ENCODE assay signal across 9 mouse cellular contexts in the genomic region with DNA sequence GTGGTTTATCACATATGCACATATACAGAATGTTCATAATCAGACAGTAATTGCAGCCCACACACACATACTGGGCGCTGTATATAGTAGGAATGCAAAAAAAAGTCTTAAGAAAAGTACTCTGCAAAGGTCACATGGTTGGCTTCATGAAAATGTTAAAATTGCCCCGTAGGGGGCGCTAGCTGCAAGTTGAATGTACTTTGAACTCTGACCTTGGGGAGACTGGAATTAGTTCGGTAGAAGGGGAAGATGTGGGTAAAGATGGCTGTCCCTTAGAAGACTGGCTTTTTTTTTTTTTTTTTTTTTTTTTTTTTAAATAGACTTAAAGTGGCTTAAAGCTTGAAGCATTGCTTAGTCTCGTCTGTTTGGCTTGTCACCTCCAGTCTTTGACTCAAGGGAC. TPM values are rescaled to one million over a fixed set of nuclear protein-coding genes. Genes with fewer than 3 reads are reported as not detected.
DNase-seq lines count a peak whose midpoint lies in the region; TF ChIP-seq lines count a peak whose summit lies in the region.
"Had no signal": no experiment of that assay in that cellular context is flagged by ENCODE, and none has a peak within 500 bp of the region (broad histone marks: within the 10 kb centered on the region; RNA-seq: fewer than 3 reads in every experiment).

No protein-coding gene starts in this region.

- H3K79me2 ChIP-seq in liver, adult 2 months (ENCODE audit: control insufficient read depth, insufficient read depth, low read length) = peaks cover 26% of the 10 kb centered on the region

- H3K4me1 ChIP-seq in liver, adult 2 months (ENCODE audit: control insufficient read depth, insufficient read depth, low read length) = peaks cover 31% of the 10 kb centered on the region

- no peak for TF ChIP-seq POLR2A in liver, adult 2 months (IDR thresholded peaks at IDR 0.05; ENCODE audit: extremely low read depth, insufficient read depth, low read length)

- H3K27ac ChIP-seq in liver, adult 2 months (replicated peaks; ENCODE audit: insufficient read depth, low read depth, low read length) = no peak overlapping the region

- no peaks in the 10 kb centered on the region for H3K36me3 ChIP-seq in liver, adult 2 months (ENCODE audit: control insufficient read depth, insufficient read depth, low read length)

- peak; percentile 64 for DNase-seq in right cerebral cortex, adult 18-20 months
- no peak for DNase-seq in right cerebral cortex, postnatal 36 days (ENCODE audit: low spot score in 2 of 2)
- DNase-seq in ZHBTc4 (ENCODE audit: low read depth, low spot score) = peak; percentile 90
- DNase-seq in cerebellum, postnatal 36 days = peak; percentile 76 to 84
- peak; percentile 32 for DNase-seq in heart, postnatal 25 days (ENCODE audit: low spot score)
- peak; percentile 61 for DNase-seq in liver, adult 2 months (ENCODE audit: extremely low read depth, low read depth, low spot score)
- DNase-seq in retina, postnatal 7 days (ENCODE audit: low read depth, low spot score) = peak; percentile 60

- no peak overlapping the region for H3K4me3 ChIP-seq in liver, adult 2 months (ENCODE audit: insufficient read depth, low read depth, low read length)

- intact Hi-C loops in heart, postnatal 25 days (cut with DNase I) = loop anchor here (1.0 to 5.0 kb wide), 3 partner anchors 32 to 186 kb away; no protein-coding TSS in a partner anchor

- 16% methylated on average over 5 of the region's 5 CpGs for WGBS in liver, adult 2 months

- H3K9ac ChIP-seq in liver, adult 2 months (ENCODE audit: low read depth, low read length) = no peak overlapping the region

- peak; percentile 38 for TF ChIP-seq CTCF in liver, adult 2 months (IDR thresholded peaks at IDR 0.05; ENCODE audit: low read depth, low read length)

- H3K27me3 ChIP-seq in liver, adult 2 months (ENCODE audit: control insufficient read depth, insufficient read depth, low read length) = no peaks in the 10 kb centered on the region

RNA-seq across cellular contexts. Expression of gene Arhgef7, which starts 28.4 kb away (rescaled TPM):
- total RNA-seq in heart, postnatal 25 days (2021) = 100 to 1,000 TPM; 153 to 155 TPM
- 15.8 and 19.3 TPM in 2 replicates for total RNA-seq in liver, adult 2 months (2014; rRNA removed)
- polyA plus RNA-seq in liver, adult 2 months (2012; rRNA removed) = 11.0 and 12.4 TPM in 2 replicates

RNA-seq across cellular contexts. Expression of gene 1700016D06Rik, which starts 55.0 kb away (rescaled TPM):
- not detected for total RNA-seq in heart, postnatal 25 days (2021)
- not detected in 2 replicates for total RNA-seq in liver, adult 2 months (2014; rRNA removed)
- polyA plus RNA-seq in liver, adult 2 months (2012; rRNA removed) = not detected in 2 replicates
- total RNA-seq: layer of hippocampus, adult 18-20 months had no signal
- polyA plus RNA-seq: stomach, embryonic 16.5 days had no signal

Comparison
In these comparisons a context has a peak if more than half of its experiments do, and no peak if none do; other contexts are left out.
1. DNase-seq: peak in right cerebral cortex, adult 18-20 months (single experiment), ZHBTc4 (single experiment), cerebellum, postnatal 36 days (2 of 2), heart, postnatal 25 days (single experiment), liver, adult 2 months (single experiment) and retina, postnatal 7 days (single experiment); none in right cerebral cortex, postnatal 36 days (0 of 2).